Mouse (Mus musculus): Measurements from ENCODE around the gene Fam107b. TPM values are rescaled to one million over a fixed set of nuclear protein-coding genes. Genes with fewer than 3 reads are reported as not detected.

Gene Fam107b
- polyA plus RNA-seq, 1 experiment: 25.9 TPM

DNA sequence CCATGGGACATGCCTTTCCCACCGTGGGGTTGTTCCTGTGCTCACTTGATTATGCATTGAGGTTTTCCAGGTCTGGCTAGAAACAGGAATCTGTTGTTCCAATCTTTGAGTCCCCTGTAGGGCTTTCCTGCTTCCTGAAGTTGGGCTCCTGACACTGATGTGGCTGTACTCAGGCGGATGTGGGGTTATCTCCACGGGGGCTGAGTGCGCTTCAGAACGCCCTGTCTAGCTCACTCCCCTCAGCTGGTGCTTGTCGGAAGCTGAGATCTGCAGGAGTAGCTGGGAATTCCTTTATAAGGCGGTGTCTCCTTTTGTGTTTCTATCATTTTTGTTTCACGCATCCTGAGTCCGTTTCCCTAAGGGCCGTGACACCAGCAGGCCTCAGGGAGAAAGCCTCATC, 160.5 kb downstream of the Fam107b start:
- TF ChIP-seq POLR2A (IDR thresholded peaks at IDR 0.05; ENCODE audit: low read depth, low read length) (no peak), CTCF (IDR thresholded peaks at IDR 0.05; ENCODE audit: extremely low read depth, insufficient read depth, insufficient read length, insufficient replicate concordance) (no peak)
- H3K36me3 ChIP-seq (ENCODE audit: control insufficient read depth, insufficient read depth, low read length): no peaks in the 10 kb centered on the region
- no peak overlapping the region for H3K4me3 ChIP-seq (ENCODE audit: extremely low read depth, insufficient read depth, insufficient read length)
- no peak for DNase-seq (ENCODE audit: low read depth in 1 of 2, low spot score in 2 of 2)
- H3K27me3 ChIP-seq (ENCODE audit: control insufficient read depth, insufficient read depth, low read length): no peaks in the 10 kb centered on the region
- peak overlapping the region; percentile 86 for H3K27ac ChIP-seq (ENCODE audit: insufficient read depth, low read length)
- H3K4me1 ChIP-seq (ENCODE audit: control insufficient read depth, insufficient read depth, insufficient read length): peaks cover 43% of the 10 kb centered on the region
- WGBS: 22% methylated on average over 10 of the region's 10 CpGs

DNA sequence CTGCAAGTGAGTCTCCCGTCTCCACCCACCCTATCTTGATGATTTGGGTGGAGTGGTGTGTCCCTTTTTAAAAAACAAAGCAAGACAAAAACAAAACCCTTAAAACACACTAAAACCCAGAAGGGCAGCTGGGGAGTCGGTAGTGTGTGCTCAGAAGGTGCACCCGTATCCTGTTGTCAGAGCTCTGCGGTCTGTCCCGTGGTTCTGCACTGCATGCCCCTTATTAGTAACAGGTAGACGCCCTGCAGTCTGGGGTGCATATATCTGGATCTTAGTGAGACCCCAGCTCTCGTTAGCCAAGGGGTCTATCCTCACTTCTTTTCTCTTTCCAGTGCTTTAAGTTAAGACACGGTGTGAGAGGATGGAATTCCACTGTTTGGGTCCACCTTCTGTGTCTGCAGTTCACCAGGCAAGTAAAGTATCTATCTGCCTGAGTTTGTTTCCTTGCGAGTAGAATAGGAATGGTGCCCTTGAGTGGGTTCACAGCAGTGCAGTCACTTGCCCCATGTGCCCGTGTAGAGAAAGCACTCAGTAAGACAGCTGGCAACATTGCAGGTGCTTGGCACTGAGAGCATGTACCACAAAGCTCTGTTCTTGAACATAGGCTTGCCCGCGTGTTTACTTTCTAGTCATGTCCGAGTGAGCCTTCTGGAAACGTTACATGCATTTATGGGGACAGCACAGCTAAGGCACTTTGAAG, 161.2 kb downstream of the Fam107b start:
- Histone ChIP-seq H3K4me1 (ENCODE audit: control insufficient read depth, insufficient read depth, insufficient read length) (peaks cover 45% of the 10 kb centered on the region), H3K36me3 (ENCODE audit: control insufficient read depth, insufficient read depth, low read length) (no peaks in the 10 kb centered on the region), H3K27ac (ENCODE audit: insufficient read depth, low read length) (peak overlapping the region; percentile 86), H3K4me3 (ENCODE audit: extremely low read depth, insufficient read depth, insufficient read length) (peak overlapping the region; percentile 5; the same call in 1 of the 2 replicates), H3K27me3 (ENCODE audit: control insufficient read depth, insufficient read depth, low read length) (no peaks in the 10 kb centered on the region)
- 15% methylated on average over 14 of the region's 14 CpGs for WGBS
- peak in 1 of 2 experiments; percentile 70 for DNase-seq (ENCODE audit: low read depth in 1 of 2, low spot score in 2 of 2)
- TF ChIP-seq POLR2A (IDR thresholded peaks at IDR 0.05; ENCODE audit: low read depth, low read length) (no peak), CTCF (IDR thresholded peaks at IDR 0.05; ENCODE audit: extremely low read depth, insufficient read depth, insufficient read length, insufficient replicate concordance) (no peak)

DNA sequence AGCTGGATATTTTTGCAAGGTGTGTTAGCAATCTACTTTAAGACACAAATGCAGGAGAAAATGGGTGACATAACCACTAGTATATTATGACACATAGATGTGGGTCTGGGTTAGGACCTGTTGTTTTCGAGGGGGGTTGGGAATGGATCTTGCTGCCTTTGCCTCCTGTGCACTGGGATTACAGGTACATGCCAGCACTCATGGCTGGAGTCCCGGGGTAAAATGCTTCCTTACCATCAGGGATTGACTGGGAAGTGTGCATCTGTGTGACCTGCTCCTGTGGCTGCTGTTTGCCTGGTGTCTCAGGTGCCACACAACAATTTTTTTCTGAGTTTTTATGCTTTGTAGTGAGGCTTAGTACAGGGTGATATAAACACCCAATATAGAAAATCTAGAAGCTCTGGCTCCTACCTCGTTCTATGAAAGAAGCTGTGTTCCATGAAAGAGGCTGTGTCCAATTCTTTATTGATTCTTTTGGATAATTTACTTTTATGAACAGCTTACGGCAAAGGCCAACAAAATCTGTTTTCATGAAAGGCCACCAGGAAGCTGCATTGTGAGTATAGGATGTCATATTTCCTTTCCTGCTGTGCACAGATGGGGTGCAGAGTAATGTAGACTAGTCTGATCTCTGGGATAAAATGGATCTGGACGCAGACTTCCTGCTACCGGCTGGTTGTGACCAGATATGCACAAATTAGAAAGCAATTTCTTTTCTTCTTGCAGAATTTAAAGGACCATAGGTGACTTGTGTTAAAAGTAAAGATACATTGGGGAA, 167.8 kb downstream of the Fam107b start:
- Histone ChIP-seq H3K36me3 (ENCODE audit: control insufficient read depth, insufficient read depth, low read length) (no peaks in the 10 kb centered on the region; the same call in 1 of the 2 replicates), H3K27me3 (ENCODE audit: control insufficient read depth, insufficient read depth, low read length) (no peaks in the 10 kb centered on the region), H3K4me1 (ENCODE audit: control insufficient read depth, insufficient read depth, insufficient read length) (peaks cover 32% of the 10 kb centered on the region; the same call in 1 of the 2 replicates), H3K27ac (ENCODE audit: insufficient read depth, low read length) (no peak overlapping the region), H3K4me3 (ENCODE audit: extremely low read depth, insufficient read depth, insufficient read length) (no peak overlapping the region)
- DNase-seq (ENCODE audit: low read depth in 1 of 2, low spot score in 2 of 2): no peak
- WGBS: 71% methylated on average over 6 of the region's 6 CpGs
- TF ChIP-seq POLR2A (IDR thresholded peaks at IDR 0.05; ENCODE audit: low read depth, low read length): no peak
- TF ChIP-seq CTCF (IDR thresholded peaks at IDR 0.05; ENCODE audit: extremely low read depth, insufficient read depth, insufficient read length, insufficient replicate concordance): no peak

DNA sequence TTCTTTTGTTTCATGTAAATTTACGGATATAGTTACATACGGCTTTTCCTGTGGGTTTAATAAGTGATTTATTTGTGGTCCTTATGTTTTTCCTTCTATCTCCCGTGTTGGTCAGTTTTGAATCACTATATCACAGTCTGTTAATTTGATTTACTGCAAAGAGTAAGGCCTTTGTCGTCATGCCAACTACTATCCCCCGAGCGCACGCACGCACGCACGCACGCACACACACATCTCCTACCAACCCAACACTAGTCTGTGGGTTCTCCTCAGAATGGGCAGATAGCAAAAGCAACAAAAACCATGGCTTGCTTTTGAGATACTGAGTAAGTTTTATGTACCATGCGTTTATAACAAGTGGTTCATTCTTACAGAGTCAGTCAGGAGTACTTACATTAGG, 168.4 kb downstream of the Fam107b start:
- Histone ChIP-seq H3K27me3 (ENCODE audit: control insufficient read depth, insufficient read depth, low read length) (no peaks in the 10 kb centered on the region), H3K4me1 (ENCODE audit: control insufficient read depth, insufficient read depth, insufficient read length) (peaks cover 34% of the 10 kb centered on the region; the same call in 1 of the 2 replicates), H3K4me3 (ENCODE audit: extremely low read depth, insufficient read depth, insufficient read length) (no peak overlapping the region), H3K36me3 (ENCODE audit: control insufficient read depth, insufficient read depth, low read length) (peaks cover 1% of the 10 kb centered on the region; the same call in 1 of the 2 replicates), H3K27ac (ENCODE audit: insufficient read depth, low read length) (no peak overlapping the region)
- 81% methylated on average over 12 of the region's 12 CpGs for WGBS
- TF ChIP-seq CTCF (IDR thresholded peaks at IDR 0.05; ENCODE audit: extremely low read depth, insufficient read depth, insufficient read length, insufficient replicate concordance): no peak
- no peak for TF ChIP-seq POLR2A (IDR thresholded peaks at IDR 0.05; ENCODE audit: low read depth, low read length)
- no peak for DNase-seq (ENCODE audit: low read depth in 1 of 2, low spot score in 2 of 2)

DNA sequence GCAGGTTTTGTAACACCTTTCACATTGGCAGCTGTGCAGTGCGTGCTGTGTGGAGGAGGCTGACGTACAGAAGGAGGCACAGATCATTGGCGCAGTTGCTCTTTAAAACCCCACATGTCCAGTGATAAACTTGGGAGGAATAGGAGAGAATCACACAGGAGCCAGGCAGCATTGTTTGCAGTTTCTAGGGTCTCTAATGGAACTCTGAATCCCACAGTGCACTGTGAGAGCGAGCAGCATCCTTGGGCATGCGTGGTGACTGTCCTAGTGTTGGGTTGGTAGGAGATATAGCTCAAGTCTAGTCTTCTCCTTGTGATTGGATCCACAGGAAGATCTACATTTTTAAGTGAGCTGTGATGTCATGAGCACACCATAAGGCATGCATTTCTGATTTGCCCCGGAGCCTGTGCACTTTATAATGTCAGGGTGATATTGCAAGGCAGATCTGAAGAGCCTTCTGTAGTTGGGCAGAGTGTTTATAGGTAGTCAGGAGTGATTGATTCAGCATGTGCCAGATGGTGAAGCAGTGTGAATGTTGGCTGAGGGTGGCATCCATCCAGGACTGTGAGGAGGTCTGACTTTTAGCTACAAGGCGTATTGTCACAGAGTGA, 169.2 kb downstream of the Fam107b start:
- Histone ChIP-seq H3K27me3 (ENCODE audit: control insufficient read depth, insufficient read depth, low read length) (no peaks in the 10 kb centered on the region), H3K27ac (ENCODE audit: insufficient read depth, low read length) (no peak overlapping the region), H3K36me3 (ENCODE audit: control insufficient read depth, insufficient read depth, low read length) (peaks cover 1% of the 10 kb centered on the region; the same call in 1 of the 2 replicates), H3K4me1 (ENCODE audit: control insufficient read depth, insufficient read depth, insufficient read length) (peaks cover 34% of the 10 kb centered on the region; the same call in 1 of the 2 replicates), H3K4me3 (ENCODE audit: extremely low read depth, insufficient read depth, insufficient read length) (no peak overlapping the region)
- TF ChIP-seq POLR2A (IDR thresholded peaks at IDR 0.05; ENCODE audit: low read depth, low read length): no peak
- no peak for TF ChIP-seq CTCF (IDR thresholded peaks at IDR 0.05; ENCODE audit: extremely low read depth, insufficient read depth, insufficient read length, insufficient replicate concordance)
- WGBS: 89% methylated on average over 7 of the region's 7 CpGs
- no peak for DNase-seq (ENCODE audit: low read depth in 1 of 2, low spot score in 2 of 2)

DNA sequence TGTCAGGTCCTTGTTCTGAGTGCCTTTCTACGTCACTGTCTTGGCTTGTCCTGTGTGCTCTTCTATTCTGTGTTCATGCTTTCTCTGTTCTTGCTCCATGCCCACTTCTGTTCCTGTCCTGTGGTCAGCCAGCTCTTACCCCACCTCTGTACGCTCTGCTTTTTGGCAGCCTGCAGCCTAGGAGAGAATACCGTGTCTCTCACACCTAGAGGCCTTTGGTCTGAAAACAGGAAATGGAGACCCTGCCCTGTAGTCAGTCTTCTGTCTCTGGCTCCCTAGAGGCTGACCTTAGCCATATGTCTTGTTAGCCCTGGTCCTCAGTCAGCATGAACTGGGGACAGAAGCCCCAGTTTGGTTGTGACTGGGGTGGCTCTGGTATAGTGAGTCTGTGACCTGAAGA, 170.0 kb downstream of the Fam107b start:
- no peak for DNase-seq (ENCODE audit: low read depth in 1 of 2, low spot score in 2 of 2)
- peak overlapping the region; percentile 47 for H3K27ac ChIP-seq (ENCODE audit: insufficient read depth, low read length)
- peaks cover 34% of the 10 kb centered on the region; the same call in 1 of the 2 replicates for H3K4me1 ChIP-seq (ENCODE audit: control insufficient read depth, insufficient read depth, insufficient read length)
- no peak overlapping the region for H3K4me3 ChIP-seq (ENCODE audit: extremely low read depth, insufficient read depth, insufficient read length)
- WGBS: 44% methylated on average over 3 of the region's 3 CpGs
- TF ChIP-seq CTCF (IDR thresholded peaks at IDR 0.05; ENCODE audit: extremely low read depth, insufficient read depth, insufficient read length, insufficient replicate concordance): no peak
- TF ChIP-seq POLR2A (IDR thresholded peaks at IDR 0.05; ENCODE audit: low read depth, low read length): no peak
- peaks cover 1% of the 10 kb centered on the region; the same call in 1 of the 2 replicates for H3K36me3 ChIP-seq (ENCODE audit: control insufficient read depth, insufficient read depth, low read length)
- no peaks in the 10 kb centered on the region for H3K27me3 ChIP-seq (ENCODE audit: control insufficient read depth, insufficient read depth, low read length)
